Mouse (Mus musculus) bone marrow macrophage, adult 2 months (primary cell): Measurements from ENCODE around the gene Dpp9.

Experiments
- CTCF ChIP-seq: IDR thresholded peaks from 2 replicates; pipeline ENCODE4 v1.5.1; 2012; ENCODE audit warnings: low read depth, mild to moderate bottlenecking, low read length, moderate library complexity
- POLR2A ChIP-seq: IDR thresholded peaks from 2 replicates; pipeline ENCODE4 v1.6.1; 2012; ENCODE audit warnings: mild to moderate bottlenecking, low read depth, low read length, borderline replicate concordance

DNA sequence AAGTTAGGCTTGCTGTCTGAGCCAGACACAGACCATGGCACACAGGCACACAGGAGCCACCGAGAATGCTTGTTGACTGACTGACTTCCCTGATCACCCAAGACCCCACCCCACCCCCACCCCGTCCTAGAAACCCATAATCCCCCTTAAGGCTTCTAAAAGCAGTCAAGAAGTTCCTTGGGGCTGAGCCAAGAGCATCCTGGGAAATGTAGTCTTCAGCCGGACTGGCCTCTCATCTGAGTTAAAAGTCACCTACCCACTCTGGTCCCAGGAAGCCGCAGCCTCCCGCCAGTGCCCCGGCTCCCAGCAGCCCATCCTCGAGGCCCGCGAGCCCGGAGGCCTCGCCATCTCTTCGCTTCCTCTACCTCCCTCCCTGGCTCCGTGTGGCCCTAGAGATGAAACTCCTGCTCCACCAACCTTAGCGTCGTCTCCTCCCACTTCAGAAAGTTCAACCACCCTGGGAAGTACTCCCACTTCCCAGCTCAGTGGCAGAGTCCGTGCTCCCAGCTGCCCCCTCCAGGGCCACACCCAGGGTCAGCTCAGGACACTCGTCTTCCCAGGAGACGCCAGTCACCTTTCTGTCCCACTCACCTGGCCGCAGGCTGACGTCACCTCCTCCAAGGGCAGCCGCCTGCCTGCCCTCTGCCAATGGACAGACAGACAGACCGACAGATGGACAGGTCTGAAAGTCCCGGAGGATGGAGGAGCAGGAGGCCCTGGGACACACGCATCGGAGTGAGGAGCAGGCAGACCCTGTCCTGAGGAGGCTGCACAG lies 80.7 kb downstream of the Dpp9 start:
- no peak for TF ChIP-seq POLR2A
- TF ChIP-seq CTCF: no peak
